Mouse (Mus musculus): ENCODE measurements around the gene Sp9.

Gene Sp9

DNA sequence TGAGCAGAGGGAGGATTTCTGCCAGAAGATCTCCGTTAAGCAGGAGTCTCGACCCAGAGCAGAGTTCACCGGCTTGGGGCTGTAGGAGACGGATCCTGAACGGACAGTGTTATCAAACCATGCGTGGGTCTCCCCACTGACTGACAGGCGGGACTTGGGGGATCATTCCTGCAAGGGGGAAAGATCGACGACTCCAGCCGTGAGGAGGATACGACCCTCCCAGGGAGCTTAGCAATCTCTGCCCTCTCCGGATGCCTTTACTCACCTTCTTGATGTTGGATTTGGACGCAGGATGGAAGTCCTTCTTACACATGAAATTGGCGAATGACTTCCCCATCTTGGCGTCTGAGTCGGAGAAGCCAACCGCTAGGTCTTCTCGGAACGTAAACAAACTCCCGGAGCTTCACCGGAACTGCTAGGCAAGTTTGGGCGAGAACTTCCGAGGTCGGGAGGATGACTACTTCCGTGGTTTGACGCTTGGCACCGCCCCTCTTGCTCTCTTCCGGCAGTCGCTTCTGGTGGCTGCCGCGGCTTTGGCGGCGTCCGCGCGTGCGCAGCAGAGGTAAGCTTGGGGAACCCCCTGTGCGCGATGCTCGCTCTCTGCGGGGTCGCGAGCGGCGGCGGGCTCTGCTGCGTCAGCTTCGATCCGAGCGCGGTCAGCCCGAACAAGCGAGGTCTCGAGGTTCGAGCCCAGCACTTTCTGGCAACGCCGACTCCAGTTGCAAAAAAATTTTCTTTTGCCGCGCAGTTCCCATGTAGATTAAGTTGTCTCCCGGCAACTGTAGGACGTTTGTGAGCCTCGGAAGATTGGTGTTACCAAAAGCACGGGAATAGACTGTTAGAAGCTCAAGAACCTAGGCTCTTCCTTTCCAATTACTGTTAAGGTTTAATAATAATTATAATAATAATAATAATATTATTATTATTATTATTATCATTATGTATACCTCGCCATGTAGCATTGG is 40.7 kb downstream of the Sp9 start, which contains the start of the genes Scrn3 and Cir1:
TSS of gene Scrn3 (plus strand) at position 450 of the 965 bp plus-strand sequence.
TSS of gene Cir1 (minus strand) at position 550 of the 965 bp plus-strand sequence.
- peak; percentile 93 for DNase-seq (ENCODE audit: extremely low spot score)

DNA sequence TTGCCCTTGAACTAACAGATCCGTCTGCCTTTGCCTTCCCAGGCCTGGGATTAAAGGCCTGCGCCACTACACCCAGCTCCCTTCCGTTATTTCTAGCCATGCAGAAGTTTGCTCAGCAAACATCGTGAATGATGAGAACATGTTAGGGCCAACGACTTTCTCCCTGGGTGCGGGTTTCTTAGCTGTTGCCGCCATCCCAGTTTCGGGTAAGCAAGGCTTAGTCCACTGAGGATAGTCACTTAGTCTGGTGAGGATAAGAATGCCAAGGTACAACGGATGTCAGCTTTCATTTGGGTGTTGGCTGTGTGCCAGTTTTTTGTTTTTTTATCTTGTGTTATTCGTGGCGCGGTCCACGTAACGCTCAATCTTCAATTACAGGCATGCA is 41.4 kb downstream of the Sp9 start:
- DNase-seq (ENCODE audit: extremely low spot score) = peak; percentile 24

DNA sequence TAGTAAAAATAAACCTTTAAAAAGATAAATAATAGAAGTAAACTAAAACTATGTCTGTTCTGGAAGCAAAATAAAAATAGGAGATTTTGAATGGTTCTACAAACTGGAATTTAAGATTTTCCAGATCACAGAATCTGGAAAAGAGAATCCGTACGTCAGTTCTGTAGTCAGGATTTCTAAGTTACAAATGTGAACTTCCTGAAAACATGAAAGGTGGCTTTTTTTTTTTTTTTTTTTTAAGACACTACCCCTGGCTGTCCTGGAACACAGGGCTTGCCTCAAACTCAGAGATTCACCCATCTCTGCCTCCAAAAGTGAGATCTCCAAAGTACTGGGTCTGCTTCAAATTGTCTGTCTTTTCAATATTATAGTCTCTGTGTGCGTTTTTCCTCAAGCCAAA is 42.6 kb downstream of the Sp9 start:
- DNase-seq (ENCODE audit: extremely low spot score) = no peak

DNA sequence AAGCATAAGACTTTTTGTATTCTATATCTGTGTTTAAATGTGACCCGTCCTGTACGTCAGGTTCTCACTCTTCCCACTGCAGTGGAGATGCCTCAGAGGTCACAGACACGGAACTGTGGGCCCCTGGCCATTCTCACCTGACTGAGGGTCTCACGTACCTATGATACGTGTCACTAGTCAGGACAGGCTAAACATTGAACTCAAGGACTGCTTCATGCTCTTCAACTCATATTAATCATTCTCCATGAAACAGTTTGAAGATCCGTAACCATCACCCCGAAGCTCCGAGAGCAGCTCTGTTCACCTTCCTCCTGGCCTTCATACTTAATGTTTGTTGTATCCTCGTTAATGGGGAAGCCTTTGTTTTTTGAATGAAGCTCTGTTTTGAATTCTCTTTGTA is 45.7 kb downstream of the Sp9 start:
- no peak for DNase-seq (ENCODE audit: extremely low spot score)

DNA sequence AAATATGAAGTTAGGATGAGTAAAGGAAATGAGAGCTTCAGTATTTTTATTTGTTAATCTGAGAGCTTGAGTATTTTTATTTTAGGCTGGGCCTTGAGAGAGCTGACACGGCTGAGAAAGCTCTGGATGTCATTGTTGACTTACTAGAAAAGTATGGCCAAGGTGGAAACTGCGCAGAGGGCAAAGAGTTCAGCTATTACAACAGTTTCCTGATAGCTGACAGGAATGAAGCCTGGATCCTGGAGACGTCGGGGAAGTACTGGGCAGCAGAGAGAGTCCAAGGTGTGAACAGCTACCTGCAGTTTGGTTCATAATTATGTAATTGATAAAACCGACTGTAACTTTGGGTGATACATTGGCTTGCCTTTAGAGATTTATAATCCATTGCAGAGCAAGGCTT is 47.5 kb downstream of the Sp9 start:
- DNase-seq (ENCODE audit: extremely low spot score) = no peak

DNA sequence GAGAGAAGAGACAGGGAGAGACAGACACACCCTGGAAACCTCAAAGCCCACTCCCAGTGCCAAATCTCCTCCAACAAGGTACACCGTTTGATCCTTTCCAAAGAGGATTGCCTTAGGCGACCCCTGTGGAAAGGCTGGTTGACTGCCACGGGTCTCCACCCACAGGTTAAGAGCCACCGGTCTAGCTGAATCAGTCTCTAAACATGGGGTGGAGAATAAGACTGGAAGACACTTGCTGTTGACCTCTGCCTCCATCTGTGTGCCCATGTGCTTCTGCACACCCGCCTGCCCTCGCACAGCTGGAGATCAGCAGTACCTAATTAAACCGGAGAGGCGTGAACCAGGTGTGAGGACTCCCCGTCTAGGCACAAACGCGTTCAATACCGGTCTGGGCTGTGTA is 51.3 kb downstream of the Sp9 start:
- no peak for DNase-seq (ENCODE audit: extremely low spot score)

DNA sequence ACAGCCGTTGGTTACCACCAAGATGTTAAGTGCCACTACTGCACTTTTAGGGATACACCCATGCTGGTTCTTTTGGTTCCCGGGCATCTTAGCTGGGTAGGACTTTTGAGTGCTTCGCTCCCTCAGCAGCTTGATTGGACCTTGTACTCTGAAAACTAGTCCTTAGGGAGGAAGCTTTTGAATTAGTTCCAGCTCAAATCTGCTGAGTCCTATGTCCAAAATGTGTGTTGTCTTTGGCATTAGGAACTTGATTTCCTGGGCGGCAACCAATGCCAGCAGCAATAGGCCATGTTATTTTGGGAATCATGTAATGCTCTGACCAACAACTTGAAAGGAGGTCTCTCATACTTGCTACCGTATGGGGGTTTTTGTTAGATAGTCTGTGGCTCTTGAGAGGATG is 54.1 kb downstream of the Sp9 start:
- no peak for DNase-seq (ENCODE audit: extremely low spot score)
